In the genomic region with DNA sequence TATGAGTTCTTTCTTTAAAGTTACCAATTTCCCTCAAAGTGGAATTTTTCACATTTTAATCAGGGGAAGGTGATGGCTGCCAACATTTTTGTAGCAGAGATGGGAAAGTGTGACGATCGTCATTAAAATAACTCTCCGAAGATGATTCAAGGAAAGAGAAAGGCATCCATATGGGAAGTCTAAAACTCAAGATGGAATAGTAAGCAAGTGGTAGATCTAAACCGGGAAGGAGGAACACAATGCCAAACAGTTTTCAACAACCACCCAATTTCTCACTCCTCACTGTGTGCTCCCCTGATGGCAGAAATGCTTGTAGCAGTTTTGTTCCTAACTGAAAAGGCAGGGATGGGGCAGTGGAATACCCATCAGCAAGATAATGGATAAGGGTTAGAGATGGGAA, we compare ENCODE assay signal across 31 mouse cellular contexts.
A peak's percentile ranks its signal among the peaks of the same experiment; 100 is the strongest.
DNase-seq lines count a peak whose midpoint lies in the region; ATAC-seq and TF ChIP-seq lines count a peak whose summit lies in the region.
"Had no signal": no experiment of that assay in that cellular context is flagged by ENCODE, and none has a peak within 500 bp of the region (broad histone marks: within the 10 kb centered on the region; RNA-seq: fewer than 3 reads in every experiment).

No protein-coding gene starts in this region.

- H3K27ac ChIP-seq in forebrain, postnatal 0 days (ENCODE audit: low read depth, low read length), result no peak overlapping the region
- H3K27ac ChIP-seq in forebrain, embryonic 16.5 days (ENCODE audit: low read length), result no peak overlapping the region
- H3K27ac ChIP-seq: embryonic facial prominence, embryonic 12.5 days; heart, embryonic 10.5 days; heart, embryonic 15.5 days; hindbrain, embryonic 12.5 days; limb, embryonic 10.5 days; limb, embryonic 15.5 days; liver, embryonic 13.5 days; midbrain, embryonic 12.5 days; neural tube, embryonic 13.5 days had no signal

- no peak overlapping the region for H3K9ac ChIP-seq in forebrain, postnatal 0 days
- H3K9ac ChIP-seq in forebrain, embryonic 16.5 days (replicated peaks; ENCODE audit: low read depth, low read length), result no peak overlapping the region
- H3K9ac ChIP-seq: embryonic facial prominence, embryonic 12.5 days; heart, embryonic 15.5 days; hindbrain, embryonic 12.5 days; limb, embryonic 15.5 days; liver, embryonic 13.5 days; midbrain, embryonic 12.5 days; neural tube, embryonic 13.5 days had no signal

- WGBS in forebrain, postnatal 0 days, result 62% methylated on average over 4 of the region's 4 CpGs
- 79% methylated on average over 4 of the region's 4 CpGs for WGBS in forebrain, embryonic 16.5 days

- no peaks in the 10 kb centered on the region for H3K9me3 ChIP-seq in forebrain, postnatal 0 days (ENCODE audit: low read length)
- no peaks in the 10 kb centered on the region for H3K9me3 ChIP-seq in forebrain, embryonic 16.5 days (ENCODE audit: control insufficient read depth, low read length)
- H3K9me3 ChIP-seq: embryonic facial prominence, embryonic 12.5 days; heart, embryonic 10.5 days; heart, embryonic 15.5 days; hindbrain, embryonic 12.5 days; limb, embryonic 10.5 days; limb, embryonic 15.5 days; liver, embryonic 13.5 days; megakaryocyte, embryonic 14.5 days; midbrain, embryonic 12.5 days; neural tube, embryonic 13.5 days had no signal

- no peak; the same call in 1 of the 2 replicates for TF ChIP-seq CTCF in forebrain, postnatal 0 days (IDR thresholded peaks at IDR 0.05; ENCODE audit: low read depth)

- H3K36me3 ChIP-seq in forebrain, postnatal 0 days (ENCODE audit: insufficient read depth), result no peaks in the 10 kb centered on the region
- no peaks in the 10 kb centered on the region for H3K36me3 ChIP-seq in forebrain, embryonic 16.5 days (ENCODE audit: control insufficient read depth, insufficient read depth)
- H3K36me3 ChIP-seq: embryonic facial prominence, embryonic 12.5 days; heart, embryonic 10.5 days; heart, embryonic 15.5 days; hindbrain, embryonic 12.5 days; limb, embryonic 10.5 days; limb, embryonic 15.5 days; liver, embryonic 13.5 days; midbrain, embryonic 12.5 days; neural tube, embryonic 13.5 days had no signal

- ATAC-seq in forebrain, postnatal 0 days, result peak; percentile 74
- ATAC-seq in forebrain, embryonic 16.5 days, result no peak
- ATAC-seq: forebrain, embryonic 14.5 days; intestine, embryonic 16.5 days; lung, postnatal 0 days had no signal

- no peaks in the 10 kb centered on the region for H3K27me3 ChIP-seq in forebrain, postnatal 0 days (ENCODE audit: insufficient read depth, low read length)
- H3K27me3 ChIP-seq in forebrain, embryonic 16.5 days (replicated peaks; ENCODE audit: control insufficient read depth, insufficient read depth, low read length), result no peaks in the 10 kb centered on the region
- H3K27me3 ChIP-seq: CH12.LX; embryonic facial prominence, embryonic 12.5 days; heart, embryonic 15.5 days; hindbrain, embryonic 12.5 days; limb, embryonic 15.5 days; liver, embryonic 13.5 days; megakaryocyte, embryonic 14.5 days; midbrain, embryonic 12.5 days; neural tube, embryonic 13.5 days had no signal

- no peak overlapping the region for H3K4me3 ChIP-seq in forebrain, postnatal 0 days (ENCODE audit: low read depth, low read length)
- no peak overlapping the region for H3K4me3 ChIP-seq in forebrain, embryonic 16.5 days (replicated peaks; ENCODE audit: low read length)
- H3K4me3 ChIP-seq: embryonic facial prominence, embryonic 12.5 days; heart, embryonic 10.5 days; heart, embryonic 15.5 days; hindbrain, embryonic 12.5 days; limb, embryonic 10.5 days; limb, embryonic 15.5 days; liver, embryonic 13.5 days; megakaryocyte, embryonic 14.5 days; midbrain, embryonic 12.5 days; neural tube, embryonic 13.5 days had no signal

- peak; percentile 56 for DNase-seq in forebrain, postnatal 0 days
- peak; percentile 15 for DNase-seq in layer of hippocampus, adult 9-11 months
- DNase-seq in layer of hippocampus, postnatal 25 days (ENCODE audit: extremely low spot score in 1 of 2, low spot score in 1 of 2), result no peak
- DNase-seq in R1 (ENCODE audit: low read depth, low spot score), result peak; percentile 3
- peak; percentile 10 for DNase-seq in right cerebral cortex, postnatal 25 days
- no peak for DNase-seq in thymus, postnatal 14 days
- DNase-seq: adrenal gland, postnatal 10 days; cerebellum, adult 11-12 months; cerebellum, adult 9-11 months; embryo, embryonic 11 days; gastrocnemius, postnatal 25 days; heart, adult 11 months; kidney, adult 8-10 months; kidney, postnatal 10 days; liver, embryonic 13.5 days; lung, adult 18-20 months; lung, postnatal 4 days had no signal

- no peak overlapping the region for H3K4me2 ChIP-seq in forebrain, postnatal 0 days (ENCODE audit: low read depth)
- H3K4me2 ChIP-seq in forebrain, embryonic 16.5 days (ENCODE audit: low read length), result no peak overlapping the region
- H3K4me2 ChIP-seq: embryonic facial prominence, embryonic 12.5 days; heart, embryonic 15.5 days; hindbrain, embryonic 12.5 days; limb, embryonic 15.5 days; liver, embryonic 13.5 days; midbrain, embryonic 12.5 days; neural tube, embryonic 13.5 days had no signal

- H3K4me1 ChIP-seq in forebrain, postnatal 0 days (ENCODE audit: insufficient read depth), result no peaks in the 10 kb centered on the region
- H3K4me1 ChIP-seq in forebrain, embryonic 16.5 days (replicated peaks; ENCODE audit: control insufficient read depth, insufficient read depth, low read length), result no peaks in the 10 kb centered on the region
- H3K4me1 ChIP-seq: embryonic facial prominence, embryonic 12.5 days; heart, embryonic 10.5 days; heart, embryonic 15.5 days; hindbrain, embryonic 12.5 days; limb, embryonic 10.5 days; limb, embryonic 15.5 days; liver, embryonic 13.5 days; megakaryocyte, embryonic 14.5 days; midbrain, embryonic 12.5 days; neural tube, embryonic 13.5 days had no signal

Comparison
In these comparisons a context has a peak if more than half of its experiments do, and no peak if none do; other contexts are left out.
1. DNase-seq: peak in forebrain, postnatal 0 days (single experiment), layer of hippocampus, adult 9-11 months (single experiment), R1 (single experiment) and right cerebral cortex, postnatal 25 days (single experiment); none in layer of hippocampus, postnatal 25 days (0 of 2) and thymus, postnatal 14 days (single experiment).